Comparison of ENCODE assay signal across 17 mouse cellular contexts in the genomic region with DNA sequence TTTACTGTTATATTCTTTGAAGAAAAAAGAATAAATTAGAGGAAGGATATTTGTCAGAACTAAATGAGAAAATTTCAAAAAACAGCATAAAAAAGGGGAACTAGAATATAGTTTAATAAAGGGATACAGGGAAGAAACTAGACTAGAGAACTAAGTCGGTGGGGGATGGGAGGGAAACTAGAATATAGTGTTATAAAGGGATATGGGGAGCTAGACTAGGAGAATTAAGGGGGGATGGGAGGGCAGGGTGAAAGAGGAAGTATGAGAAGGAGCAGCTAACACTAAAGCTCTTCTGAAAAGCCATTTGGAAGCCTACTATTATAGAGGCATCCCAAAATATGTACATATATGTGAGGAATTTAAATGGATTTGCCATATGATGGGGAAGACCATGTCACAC.
"Had no signal": no experiment of that assay in that cellular context is flagged by ENCODE, and none has a peak within 500 bp of the region (broad histone marks: within the 10 kb centered on the region; RNA-seq: fewer than 3 reads in every experiment).

No protein-coding gene starts in this region.

- H3K27ac ChIP-seq: kidney, embryonic 15.5 days; limb, embryonic 12.5 days; limb, embryonic 15.5 days; liver, embryonic 13.5 days had no signal

- H3K4me1 ChIP-seq: limb, embryonic 15.5 days; liver, embryonic 13.5 days had no signal

- H3K27me3 ChIP-seq: kidney, embryonic 15.5 days; limb, embryonic 12.5 days; limb, embryonic 15.5 days; liver, embryonic 13.5 days had no signal

- H3K36me3 ChIP-seq: kidney, embryonic 15.5 days; limb, embryonic 12.5 days; limb, embryonic 15.5 days; liver, embryonic 13.5 days had no signal

- H3K9ac ChIP-seq: kidney, embryonic 15.5 days; limb, embryonic 12.5 days; limb, embryonic 15.5 days; liver, embryonic 13.5 days had no signal

- H3K4me3 ChIP-seq: kidney, embryonic 15.5 days; limb, embryonic 12.5 days; limb, embryonic 15.5 days; liver, embryonic 13.5 days had no signal

- DNase-seq: kidney, adult 11 months; kidney, adult 8-10 months; kidney, postnatal 10 days; kidney, postnatal 36 days; layer of hippocampus, postnatal 36 days; left cerebral cortex, postnatal 4 days; liver, embryonic 13.5 days; lung, adult 2 months; lung, postnatal 14 days; lung, postnatal 4 days; midbrain, embryonic 14.5 days; thymus, adult 2 months; thymus, postnatal 14 days; thymus, postnatal 4 days had no signal
